Mouse (Mus musculus) CD4-positive, CD25-positive, alpha-beta regulatory T cell, adult 4 months (primary cell): Measurements from ENCODE around the gene Atp2b2. TPM values are rescaled to one million over a fixed set of nuclear protein-coding genes. Genes with fewer than 3 reads are reported as not detected.

Experiments used
- ATAC-seq: one replicate; pipeline ENCODE4 v1.8.0; 2017
- polyA plus RNA-seq, 2 experiments: library from polyadenylated mRNA; unstranded; fragments of 100-300 nt; shearing (Covaris generic); gene quantifications; one replicate each; pipeline ENCODE4 v1.2.1; 2017

The Atp2b2 gene
- polyA plus RNA-seq, 2 experiments from 2014 or later: 0.14 TPM; not detected in 1

DNA sequence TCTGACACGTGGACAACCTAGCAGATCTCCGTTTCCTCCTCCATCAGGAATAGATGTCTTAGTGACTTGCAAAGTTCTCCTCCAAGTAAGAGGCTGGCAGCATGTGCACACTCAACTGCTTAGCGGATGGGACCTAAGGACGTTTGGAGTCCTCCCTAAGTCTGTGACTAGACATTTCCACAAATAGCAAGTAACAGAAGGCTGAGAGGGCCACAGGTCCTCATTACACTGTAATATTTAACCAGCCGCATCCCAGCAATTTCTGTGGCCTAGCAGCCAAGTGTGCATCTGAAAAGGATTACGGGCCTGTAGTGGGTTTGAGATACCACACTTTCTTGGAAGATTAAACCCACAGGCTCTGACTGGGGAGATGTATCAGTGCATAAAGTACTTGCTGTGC, 30.4 kb downstream of the Atp2b2 start:
- no peak for ATAC-seq

DNA sequence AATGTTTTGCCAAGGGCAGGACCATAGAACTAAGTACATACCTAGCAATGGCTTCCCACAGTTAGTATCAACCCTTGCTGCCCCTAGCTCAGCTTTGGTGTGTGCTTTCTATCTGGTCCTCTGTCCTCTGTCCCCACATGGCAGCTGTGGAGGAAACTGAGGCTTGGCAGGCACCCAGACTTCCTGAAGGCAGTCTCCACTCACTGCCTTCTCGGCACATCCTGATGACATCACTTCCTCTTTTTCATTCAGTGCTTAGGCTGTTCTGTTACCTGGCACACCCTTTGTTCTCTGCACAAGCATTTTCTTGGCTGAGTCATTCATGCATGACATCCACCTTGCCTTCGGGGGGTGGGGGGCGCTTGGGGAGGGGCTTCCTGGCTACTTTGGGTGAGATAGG, 38.6 kb downstream of the Atp2b2 start:
- ATAC-seq: no peak

DNA sequence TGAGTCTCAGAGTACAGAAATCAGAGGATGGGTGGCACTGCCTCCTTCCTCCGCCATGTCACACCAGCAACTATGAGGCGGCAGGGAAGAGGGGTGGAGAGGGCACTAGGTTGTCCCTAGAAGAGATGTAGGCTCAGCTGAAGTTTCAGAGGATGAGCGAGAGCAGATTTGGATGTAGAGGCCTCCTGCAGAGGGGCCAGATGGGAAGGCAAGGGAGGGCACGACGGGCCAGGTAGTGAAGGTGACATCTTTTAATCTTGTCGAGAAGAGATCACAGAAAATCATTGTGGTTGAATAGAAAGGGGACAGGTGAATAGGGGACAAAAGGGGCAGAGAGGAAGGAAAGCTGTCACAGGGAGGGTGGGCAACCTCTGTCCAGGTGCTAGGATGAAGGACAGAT, 41.5 kb downstream of the Atp2b2 start:
- no peak for ATAC-seq

DNA sequence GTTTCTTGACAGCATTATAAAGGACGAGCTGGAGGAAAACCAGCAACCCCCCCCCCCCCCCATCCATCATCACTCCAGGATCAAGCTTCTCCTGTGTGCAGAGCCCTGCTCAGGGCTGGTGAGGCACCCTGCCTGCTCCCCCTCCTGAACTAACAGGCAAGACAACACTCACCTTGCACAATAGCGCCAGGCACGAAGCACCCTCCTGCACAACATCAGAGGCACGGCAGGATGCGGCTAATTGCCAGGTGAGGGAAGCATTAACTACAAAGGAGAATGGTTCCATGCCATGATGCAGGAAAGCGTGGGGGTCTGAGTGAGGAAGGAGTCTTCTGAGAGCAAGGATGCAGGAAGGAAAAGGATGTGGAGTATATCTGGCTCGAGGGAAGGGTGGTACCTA, 42.1 kb downstream of the Atp2b2 start:
- ATAC-seq: no peak

- no peak for ATAC-seq
Measured at GRCm38 (mm10) chr6:113998413-113998812, 44.0 kb downstream of the Atp2b2 start.

DNA sequence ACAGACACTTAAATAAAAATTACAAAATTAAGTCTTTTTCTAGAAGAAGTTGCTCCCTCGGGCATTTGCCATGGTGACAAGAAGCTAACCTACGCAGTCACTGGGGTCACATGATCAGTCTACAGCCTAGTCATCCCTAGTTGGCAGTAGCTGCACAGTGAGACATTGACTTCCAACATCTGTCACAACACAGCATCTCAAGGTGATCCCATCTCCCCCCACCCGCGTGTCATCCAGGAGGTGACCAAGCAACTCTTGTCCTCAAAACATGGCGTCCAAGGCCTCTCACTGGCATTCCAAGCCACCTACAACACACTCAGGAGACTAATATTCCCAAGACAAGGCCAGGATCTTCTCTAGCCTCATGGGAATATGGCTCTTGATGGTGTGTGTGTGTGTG, 48.2 kb downstream of the Atp2b2 start:
- no peak for ATAC-seq

- ATAC-seq: no peak
Measured at GRCm38 (mm10) chr6:113992101-113992500, 50.3 kb downstream of the Atp2b2 start.

DNA sequence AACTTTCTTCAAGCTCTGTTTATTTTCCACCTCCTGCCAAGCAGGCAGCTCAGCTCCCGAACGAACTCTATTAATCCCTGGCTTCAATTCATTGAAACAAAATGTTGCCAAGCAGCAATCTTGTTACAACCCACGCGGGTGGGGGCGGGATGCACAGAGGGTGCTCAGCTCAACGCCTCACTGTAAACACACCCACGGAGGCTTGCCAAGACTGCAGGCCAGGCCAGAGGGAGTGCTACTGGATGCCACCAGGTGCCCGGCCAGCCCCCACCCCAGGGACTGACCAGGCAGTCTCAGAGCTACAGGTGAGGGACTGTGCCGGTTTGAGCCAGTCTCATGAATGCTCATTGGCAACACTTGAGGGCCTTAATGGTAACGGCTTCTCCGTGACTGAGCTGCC, 50.9 kb downstream of the Atp2b2 start:
- no peak for ATAC-seq

DNA sequence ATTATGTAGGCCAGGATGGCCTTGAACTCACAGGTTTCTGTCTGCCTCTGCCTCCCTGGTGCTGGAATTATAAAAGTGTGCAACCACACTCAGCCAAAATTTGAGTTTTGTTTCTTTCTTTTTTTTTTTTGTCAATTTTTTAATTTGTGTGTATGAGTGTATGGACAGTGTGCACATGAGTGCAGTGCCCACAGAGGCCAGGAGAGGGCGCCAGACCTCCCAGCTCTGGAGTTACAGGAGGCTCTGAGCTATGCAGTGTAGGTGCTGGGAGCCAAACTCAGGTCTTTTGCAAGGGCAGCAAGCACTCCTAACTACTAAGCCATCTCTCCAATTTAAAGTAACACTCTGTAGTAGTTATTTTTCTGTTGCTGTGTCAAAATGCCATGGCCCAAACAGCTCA, 52.4 kb downstream of the Atp2b2 start:
- ATAC-seq: no peak

DNA sequence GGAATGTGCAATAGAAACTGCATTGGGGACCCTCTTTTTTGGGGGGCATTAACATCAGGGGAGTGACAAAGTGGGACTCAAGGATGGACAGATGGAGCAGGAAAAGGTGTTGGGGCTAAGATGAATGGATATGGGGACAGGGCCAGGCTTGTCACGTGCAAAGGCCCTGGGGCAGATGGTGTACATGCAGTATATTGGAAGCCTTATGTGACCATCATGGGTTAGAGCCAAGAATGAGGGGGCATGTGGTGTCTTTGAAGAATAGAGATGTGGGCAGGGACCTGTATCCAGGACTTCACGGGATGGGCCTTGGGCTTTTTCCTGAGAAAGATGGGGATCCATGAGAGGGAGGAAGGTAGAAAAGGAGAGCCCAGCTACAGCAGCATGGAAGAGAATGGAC, 53.9 kb downstream of the Atp2b2 start:
- ATAC-seq: no peak

GRCm38 (mm10) chr6:113986671-113987070, 55.7 kb downstream of the Atp2b2 start:
- no peak for ATAC-seq

- ATAC-seq: no peak
Measured at GRCm38 (mm10) chr6:113978673-113979072, 63.7 kb downstream of the Atp2b2 start.

GRCm38 (mm10) chr6:113978091-113978650, 64.2 kb downstream of the Atp2b2 start:
- ATAC-seq: no peak

DNA sequence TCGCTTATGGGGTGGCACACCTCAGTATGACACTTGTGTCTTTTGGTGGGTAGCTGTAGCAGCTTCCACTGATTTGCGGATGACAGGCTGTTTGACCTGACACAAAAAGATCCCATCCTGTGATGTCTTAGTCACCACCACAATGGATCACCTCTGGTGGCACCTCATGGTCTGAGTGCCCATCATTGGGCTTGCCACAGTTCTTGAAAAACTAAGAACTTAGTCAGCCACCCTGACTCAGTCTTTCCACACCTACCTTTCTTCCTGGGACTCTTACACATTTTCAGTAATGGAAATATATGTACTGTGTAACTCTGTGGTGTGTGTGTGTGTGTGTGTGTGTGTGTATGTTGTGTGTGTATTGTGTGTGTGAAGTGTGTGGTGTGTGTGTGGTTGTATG, 71.5 kb downstream of the Atp2b2 start:
- no peak for ATAC-seq

DNA sequence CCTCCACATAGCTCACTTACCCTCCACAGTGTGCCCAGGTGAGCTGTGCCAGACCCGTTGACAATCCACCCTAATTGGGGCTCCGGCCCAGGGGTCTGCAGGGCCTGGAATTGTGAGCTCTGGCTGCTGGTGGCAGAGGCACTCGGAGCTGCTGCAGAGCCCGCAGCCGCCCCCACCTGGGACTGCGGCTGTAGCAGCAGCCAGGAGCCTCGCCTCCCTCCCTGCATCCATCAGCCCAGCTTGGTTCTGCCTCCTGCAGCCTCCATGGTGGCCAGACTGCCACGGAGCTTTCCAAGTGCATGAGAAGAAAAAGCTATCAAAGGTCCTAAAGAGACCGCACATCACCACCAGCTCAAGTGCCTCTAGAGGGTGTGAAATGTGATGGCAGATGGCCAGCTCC, 71.9 kb downstream of the Atp2b2 start:
- ATAC-seq: no peak

GRCm38 (mm10) chr6:113969751-113970150, 72.7 kb downstream of the Atp2b2 start:
- no peak for ATAC-seq

DNA sequence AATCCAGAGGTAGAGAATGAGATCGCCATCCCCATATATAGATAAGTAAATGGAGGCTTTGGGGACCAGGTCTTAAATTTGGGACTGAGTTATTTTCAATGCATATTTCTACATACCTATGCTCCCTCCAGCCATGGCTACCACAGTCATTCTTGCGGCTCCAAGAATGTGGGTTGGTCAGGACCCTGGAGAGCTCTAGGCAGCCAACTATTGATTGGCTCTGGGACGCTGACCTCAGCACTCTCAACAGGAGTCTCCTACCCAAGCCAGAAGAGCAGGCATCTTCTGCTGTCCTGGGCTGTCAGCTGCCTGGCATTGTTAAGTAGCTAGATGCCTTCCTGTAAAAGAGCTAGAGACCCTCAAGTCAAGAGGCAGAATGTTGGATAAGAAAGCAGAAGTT, 79.6 kb downstream of the Atp2b2 start:
- ATAC-seq: no peak

GRCm38 (mm10) chr6:113961658-113962057, 80.8 kb downstream of the Atp2b2 start:
- ATAC-seq: no peak

GRCm38 (mm10) chr6:113959336-113959735, 83.1 kb downstream of the Atp2b2 start:
- no peak for ATAC-seq

GRCm38 (mm10) chr6:113958714-113959113, 83.7 kb downstream of the Atp2b2 start:
- ATAC-seq: no peak

DNA sequence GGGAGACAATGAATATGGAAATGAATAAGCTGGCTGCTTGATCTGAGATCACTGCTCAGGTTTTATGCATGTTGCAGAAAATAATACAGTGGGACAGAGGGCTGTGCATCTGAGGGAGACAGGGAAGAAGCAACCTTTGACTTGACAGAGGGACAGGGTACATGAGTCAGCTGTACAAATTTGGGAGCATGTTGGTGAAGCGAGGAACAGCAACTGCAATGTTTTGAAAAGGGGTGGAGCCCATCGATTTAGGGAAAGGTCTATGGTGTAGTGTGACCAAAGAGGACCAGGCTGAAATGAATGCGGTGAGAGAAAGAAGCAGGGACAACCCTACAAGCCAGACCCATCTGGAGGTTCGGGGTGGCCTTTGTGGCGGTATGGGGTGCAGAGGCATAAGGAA, 84.4 kb downstream of the Atp2b2 start:
- ATAC-seq: no peak

GRCm38 (mm10) chr6:113957232-113957940, 85.0 kb downstream of the Atp2b2 start:
- no peak for ATAC-seq

GRCm38 (mm10) chr6:113947515-113947914, 94.9 kb downstream of the Atp2b2 start:
- ATAC-seq: no peak

DNA sequence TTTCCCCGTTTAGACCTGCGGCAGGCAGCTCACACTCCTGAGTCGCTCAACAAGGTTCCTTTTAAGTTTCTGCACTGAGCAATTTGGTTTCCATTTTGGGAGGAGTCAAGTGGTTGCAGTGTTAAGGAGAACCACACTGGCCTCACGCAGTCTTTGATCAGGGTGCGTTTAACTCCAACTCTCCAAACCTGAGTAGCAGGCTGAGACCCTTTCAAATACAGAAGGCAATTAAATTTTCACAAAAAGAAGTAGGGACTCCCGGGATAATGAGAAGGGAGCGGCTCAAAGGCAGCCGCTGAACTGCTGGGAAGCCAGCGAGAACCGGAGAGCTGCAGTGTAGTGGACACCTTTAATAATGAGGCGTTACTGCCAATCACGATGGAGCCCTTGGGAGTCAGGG, 100.1 kb downstream of the Atp2b2 start:
- no peak for ATAC-seq

GRCm38 (mm10) chr6:113941324-113941723, 101.1 kb downstream of the Atp2b2 start:
- no peak for ATAC-seq
